Mouse (Mus musculus) bone marrow, adult 2 months (tissue): ENCODE data around the gene Sirt3.

Experiments used
- CTCF ChIP-seq: fragments of 200-500 bp; IDR thresholded peaks from 2 replicates; pipeline ENCODE4 v1.5.1; 2011; ENCODE audit warnings: low read length, control low read depth; ENCODE audit not compliant: control insufficient read depth, insufficient read depth
- POLR2A ChIP-seq: fragments of 200-500 bp; IDR thresholded peaks from 2 replicates; pipeline ENCODE4 v1.6.1; 2011; ENCODE audit warnings: low read depth, mild to moderate bottlenecking, control low read depth, low read length, borderline replicate concordance; ENCODE audit not compliant: control insufficient read depth

DNA sequence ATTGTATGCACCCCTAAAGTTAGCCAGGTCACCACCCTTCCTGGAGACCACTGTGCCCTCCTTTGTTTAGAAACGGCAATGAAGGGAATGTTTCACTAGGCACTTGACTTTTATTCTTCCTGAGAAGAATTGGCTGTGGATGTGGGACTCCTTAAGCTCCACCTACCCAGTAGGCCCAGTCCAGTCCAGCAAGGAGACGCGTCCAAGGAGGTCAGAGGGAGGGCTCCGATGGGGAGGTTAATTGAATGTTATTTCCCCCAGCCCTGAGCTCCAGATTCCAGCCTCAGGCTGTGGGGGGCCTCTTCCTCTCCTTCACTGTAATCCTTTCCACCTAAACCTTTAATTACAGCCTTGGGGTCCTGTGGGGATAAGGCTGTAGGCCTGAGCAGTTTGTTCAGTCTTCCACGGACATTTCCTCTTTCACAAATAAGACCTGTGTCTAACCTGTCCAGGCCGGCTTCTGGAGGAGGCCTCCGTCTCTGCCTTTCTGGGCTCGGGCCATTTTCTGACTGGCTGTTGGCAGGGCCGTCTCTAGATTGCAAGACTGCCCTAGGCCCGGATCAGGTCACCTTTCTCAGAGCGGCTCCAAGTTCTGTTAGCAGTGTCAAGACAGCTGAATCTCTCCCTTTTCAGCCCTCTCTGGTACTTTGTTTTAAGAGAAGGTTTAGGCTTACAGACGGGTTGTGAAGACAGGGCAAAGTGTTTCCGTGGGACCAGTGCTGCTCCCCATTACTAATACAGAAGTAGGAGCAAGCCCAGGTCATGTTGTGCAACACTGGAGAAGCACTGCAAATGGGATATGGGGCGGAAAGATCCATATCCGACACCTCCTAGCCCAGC is 20.1 kb upstream of the Sirt3 start:
- no peak for TF ChIP-seq CTCF
- no peak for TF ChIP-seq POLR2A
